Mouse (Mus musculus) liver, embryonic 12.5 days (tissue): ENCODE data around the gene Edn3. TPM values are rescaled to one million over a fixed set of nuclear protein-coding genes. Genes with fewer than 3 reads are reported as not detected.
A peak's percentile ranks its signal among the peaks of the same experiment; 100 is the strongest.

Source experiments
- ATAC-seq: fragments of 200-750 bp; cut with Nextera tagmentation; 2 replicates; pipeline ENCODE4 v1.8.0; 2017; ENCODE audit warnings: moderate number of reproducible peaks, mild to moderate bottlenecking, moderate library complexity
- H3K27ac ChIP-seq: fragments of 300-500 bp; sonication (generic); 2 replicates; pipeline ENCODE4 v1.5.1; 2016; ENCODE audit warnings: mild to moderate bottlenecking
- H3K27me3 ChIP-seq: fragments of 300-500 bp; sonication (generic); replicated peaks from 2 replicates; pipeline ENCODE4 v1.6.1; 2016; ENCODE audit warnings: mild to moderate bottlenecking, moderate library complexity
- H3K36me3 ChIP-seq: fragments of 300-500 bp; sonication (generic); 2 replicates; pipeline ENCODE4 v1.6.1; 2016; ENCODE audit warnings: mild to moderate bottlenecking, moderate library complexity
- H3K4me1 ChIP-seq: fragments of 300-500 bp; sonication (generic); 2 replicates; pipeline ENCODE4 v1.6.1; 2016
- H3K4me2 ChIP-seq: fragments of 300-500 bp; sonication (generic); 2 replicates; pipeline ENCODE4 v1.6.1; 2016; ENCODE audit warnings: mild to moderate bottlenecking, moderate library complexity
- H3K4me3 ChIP-seq: fragments of 300-500 bp; sonication (generic); 2 replicates; pipeline ENCODE4 v1.5.1; 2016; ENCODE audit warnings: mild to moderate bottlenecking, moderate library complexity
- H3K9ac ChIP-seq: fragments of 300-500 bp; sonication (generic); 2 replicates; pipeline ENCODE4 v1.6.1; 2016; ENCODE audit warnings: mild to moderate bottlenecking, moderate library complexity
- H3K9me3 ChIP-seq: fragments of 300-500 bp; sonication (generic); replicated peaks from 2 replicates; pipeline ENCODE4 v1.6.1; 2016; ENCODE audit warnings: mild to moderate bottlenecking, moderate library complexity
- WGBS: fragments of 180-500 bp; shearing (Covaris S2); methylation state at CpG from one replicate; pipeline ENCODE4 v1.1.7; 2016; ENCODE audit not compliant: insufficient replicate concordance; 5-methylcytosine and 5-hydroxymethylcytosine counted together
- polyA plus RNA-seq: library from polyadenylated mRNA; unstranded; fragments of >200 nt; fragmentation: Nextera tagmentation; extraction: Ambion mirVana; gene quantifications from 2 replicates; pipeline ENCODE4 v1.2.1, GENCODE M21; 2016

The Edn3 gene
- polyA plus RNA-seq, 1 experiment from 2014 or later = 0.98 TPM

DNA sequence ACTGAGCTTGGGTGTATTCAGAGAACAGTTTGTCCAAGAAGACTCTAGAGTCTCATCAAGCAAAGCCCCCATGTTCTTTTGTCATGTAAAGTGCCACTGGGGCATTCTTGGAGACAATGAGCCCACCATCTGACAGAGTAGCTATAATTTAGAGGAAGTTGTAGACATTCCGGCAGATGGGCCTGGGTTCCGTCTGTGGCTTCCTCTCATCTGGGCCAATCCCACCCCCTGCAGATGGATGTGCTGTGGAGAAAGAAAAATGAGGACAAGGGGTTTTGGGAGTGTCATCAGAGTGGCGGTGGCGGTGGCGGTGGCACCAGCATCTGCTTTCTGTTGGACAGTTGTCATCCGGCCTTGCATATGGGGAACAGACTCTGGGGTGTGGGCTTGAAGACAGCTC is 42.0 kb downstream of the Edn3 start:
- Histone ChIP-seq H3K36me3 (no peaks in the 10 kb centered on the region), H3K4me3 (no peak overlapping the region), H3K4me1 (no peaks in the 10 kb centered on the region), H3K27ac (no peak overlapping the region), H3K9me3 (no peaks in the 10 kb centered on the region), H3K9ac (no peak overlapping the region), H3K27me3 (no peaks in the 10 kb centered on the region), H3K4me2 (no peak overlapping the region)
- ATAC-seq = no peak
- whole genome bisulfite sequencing = 59% methylated on average over 6 of the region's 6 CpGs

- WGBS = 51% methylated on average over 1 of the region's 1 CpGs
- no peaks in the 10 kb centered on the region for H3K4me1 ChIP-seq
- H3K4me2 ChIP-seq = no peak overlapping the region
- H3K4me3 ChIP-seq = no peak overlapping the region
- no peaks in the 10 kb centered on the region for H3K36me3 ChIP-seq
- no peaks in the 10 kb centered on the region for H3K27me3 ChIP-seq
- no peak overlapping the region for H3K27ac ChIP-seq
- ATAC-seq = 0 out of 2 replicates have a peak, but pooled peaks have one; percentile 32
- H3K9me3 ChIP-seq = no peaks in the 10 kb centered on the region
- H3K9ac ChIP-seq = no peak overlapping the region
Measured at GRCm38 (mm10) chr2:174803661-174804060, 43.2 kb downstream of the Edn3 start.

DNA sequence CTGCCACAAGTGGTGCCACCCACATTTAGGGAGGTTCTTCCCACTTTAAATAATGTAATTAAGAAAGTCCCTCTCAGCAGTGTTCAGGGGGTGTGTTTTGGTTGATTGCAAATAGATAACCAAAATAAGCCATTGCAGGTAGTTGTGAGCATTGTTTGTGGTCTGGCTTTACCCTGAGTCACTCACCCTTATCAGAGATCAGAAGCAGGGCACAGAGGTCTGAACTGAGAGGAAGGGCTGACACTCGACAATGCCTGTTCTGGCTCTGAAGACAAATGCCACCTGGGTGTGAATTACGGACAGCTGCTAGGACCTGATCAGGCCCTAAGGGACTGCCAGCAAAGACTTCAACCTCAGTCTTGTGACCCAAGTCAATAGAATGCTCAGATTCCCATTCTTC is 47.5 kb downstream of the Edn3 start:
- H3K4me1 ChIP-seq = no peaks in the 10 kb centered on the region
- no peaks in the 10 kb centered on the region for H3K9me3 ChIP-seq
- no peak overlapping the region for H3K4me3 ChIP-seq
- 29% methylated on average over 2 of the region's 2 CpGs for WGBS
- ATAC-seq = no peak
- H3K9ac ChIP-seq = no peak overlapping the region
- no peaks in the 10 kb centered on the region for H3K36me3 ChIP-seq
- H3K27ac ChIP-seq = no peak overlapping the region
- no peak overlapping the region for H3K4me2 ChIP-seq
- no peaks in the 10 kb centered on the region for H3K27me3 ChIP-seq

GRCm38 (mm10) chr2:174809296-174809695 is 48.9 kb downstream of the Edn3 start:
- H3K36me3 ChIP-seq = no peaks in the 10 kb centered on the region
- no peak for ATAC-seq
- H3K27me3 ChIP-seq = no peaks in the 10 kb centered on the region
- WGBS = 63% methylated on average over 4 of the region's 4 CpGs
- no peak overlapping the region for H3K9ac ChIP-seq
- no peak overlapping the region for H3K27ac ChIP-seq
- no peaks in the 10 kb centered on the region for H3K9me3 ChIP-seq
- H3K4me2 ChIP-seq = no peak overlapping the region
- H3K4me3 ChIP-seq = no peak overlapping the region
- H3K4me1 ChIP-seq = no peaks in the 10 kb centered on the region

- H3K36me3 ChIP-seq = no peaks in the 10 kb centered on the region
- H3K9ac ChIP-seq = no peak overlapping the region
- H3K27me3 ChIP-seq = no peaks in the 10 kb centered on the region
- no peak overlapping the region for H3K27ac ChIP-seq
- ATAC-seq = no peak
- H3K9me3 ChIP-seq = no peaks in the 10 kb centered on the region
- 58% methylated on average over 11 of the region's 11 CpGs for WGBS
- H3K4me2 ChIP-seq = no peak overlapping the region
- H3K4me1 ChIP-seq = no peaks in the 10 kb centered on the region
- no peak overlapping the region for H3K4me3 ChIP-seq
Measured at GRCm38 (mm10) chr2:174813306-174813705, 52.9 kb downstream of the Edn3 start.

- Histone ChIP-seq H3K9ac (no peak overlapping the region), H3K27me3 (no peaks in the 10 kb centered on the region), H3K36me3 (no peaks in the 10 kb centered on the region), H3K27ac (no peak overlapping the region), H3K4me2 (no peak overlapping the region), H3K4me1 (no peaks in the 10 kb centered on the region), H3K4me3 (no peak overlapping the region), H3K9me3 (no peaks in the 10 kb centered on the region)
- ATAC-seq = no peak
- WGBS = 69% methylated on average over 2 of the region's 2 CpGs
Measured at GRCm38 (mm10) chr2:174816163-174816562, 55.7 kb downstream of the Edn3 start.

DNA sequence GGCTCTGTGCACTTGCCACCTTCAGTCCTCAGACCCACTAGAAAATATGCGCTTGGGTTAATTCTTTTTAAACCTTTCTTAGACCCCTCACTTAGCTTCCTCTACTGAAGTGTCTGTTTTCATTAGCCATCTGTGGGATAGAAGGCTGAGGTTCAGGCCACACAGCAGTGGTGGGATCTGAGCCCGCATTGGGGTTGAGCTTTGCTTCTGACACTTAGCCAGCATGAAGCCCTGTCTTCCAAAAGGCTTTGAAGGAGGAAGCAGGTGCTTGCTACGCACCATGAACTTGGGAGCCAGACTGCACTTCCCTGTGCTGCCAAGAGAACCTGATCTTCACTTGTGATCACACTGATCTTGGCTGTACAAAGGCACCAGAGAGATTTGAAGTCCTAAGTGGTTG is 59.9 kb downstream of the Edn3 start:
- 65% methylated on average over 3 of the region's 3 CpGs for WGBS
- Histone ChIP-seq H3K36me3 (no peaks in the 10 kb centered on the region), H3K9ac (no peak overlapping the region), H3K27ac (no peak overlapping the region), H3K4me3 (no peak overlapping the region), H3K4me2 (no peak overlapping the region), H3K27me3 (no peaks in the 10 kb centered on the region), H3K9me3 (no peaks in the 10 kb centered on the region), H3K4me1 (no peaks in the 10 kb centered on the region)
- no peak for ATAC-seq

DNA sequence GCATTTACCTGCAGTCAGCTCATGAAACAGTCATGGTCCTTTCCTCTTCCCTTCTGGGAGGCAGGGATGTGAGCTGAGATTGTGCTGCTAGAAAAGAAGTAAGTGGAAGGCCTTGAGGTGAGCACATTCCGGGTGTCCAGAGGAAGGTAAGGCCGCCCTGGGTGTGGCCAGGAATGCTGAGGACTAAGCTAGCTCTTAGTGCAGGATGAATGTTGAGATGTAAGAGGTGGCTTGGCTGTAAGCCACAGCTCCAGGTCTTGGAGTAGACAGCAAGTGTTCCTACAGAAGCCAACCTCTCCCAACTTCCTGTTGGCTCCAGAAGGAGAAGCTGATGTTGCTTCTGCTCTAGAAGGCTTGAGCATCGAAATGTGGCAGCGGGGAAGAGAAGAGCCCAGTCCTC is 67.4 kb downstream of the Edn3 start:
- no peak for ATAC-seq
- no peaks in the 10 kb centered on the region for H3K4me1 ChIP-seq
- H3K27me3 ChIP-seq = no peaks in the 10 kb centered on the region
- no peaks in the 10 kb centered on the region for H3K36me3 ChIP-seq
- no peak overlapping the region for H3K4me3 ChIP-seq
- H3K4me2 ChIP-seq = no peak overlapping the region
- no peak overlapping the region for H3K27ac ChIP-seq
- H3K9ac ChIP-seq = no peak overlapping the region
- no peaks in the 10 kb centered on the region for H3K9me3 ChIP-seq
- 85% methylated on average over 4 of the region's 4 CpGs for WGBS

DNA sequence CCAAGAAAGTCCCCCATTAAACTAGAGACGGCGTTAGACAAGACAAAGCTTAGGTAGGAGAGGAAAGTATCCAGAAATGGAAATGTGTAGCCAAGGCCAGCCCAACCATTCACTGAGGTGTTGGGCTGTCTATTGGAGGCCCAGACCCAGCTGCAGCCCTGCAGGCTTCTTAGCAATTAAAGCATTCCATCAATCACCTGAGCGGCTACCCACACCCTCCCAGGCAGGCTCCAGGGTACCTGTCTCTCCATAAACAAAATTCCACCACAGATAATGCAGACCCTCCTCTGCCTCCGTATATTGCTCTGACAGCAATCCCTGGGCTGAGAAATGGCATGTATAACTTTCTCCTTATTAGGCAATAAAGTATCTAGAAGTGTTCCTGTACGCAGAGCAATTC is 73.2 kb downstream of the Edn3 start:
- Histone ChIP-seq H3K4me3 (no peak overlapping the region), H3K27ac (no peak overlapping the region), H3K4me2 (no peak overlapping the region), H3K9me3 (no peaks in the 10 kb centered on the region), H3K36me3 (no peaks in the 10 kb centered on the region), H3K4me1 (no peaks in the 10 kb centered on the region), H3K27me3 (no peaks in the 10 kb centered on the region), H3K9ac (no peak overlapping the region)
- 62% methylated on average over 5 of the region's 5 CpGs for WGBS
- no peak for ATAC-seq

Other genes starting within 250 kb of the Edn3 start
- 0.01 and 0.06 TPM in 2 replicates for gene Zfp831, start 117.1 kb upstream of the Edn3 start, polyA plus RNA-seq
- gene Gm14444, start 249.6 kb downstream of the Edn3 start, polyA plus RNA-seq = not detected in 2 replicates